Mouse (Mus musculus): ENCODE data around the gene E130208F15Rik.

E130208F15Rik gene

GRCm38 (mm10) chr7:30308076-30309005 is 13.2 kb upstream of the E130208F15Rik start, which contains the start of gene Alkbh6:
Gene Alkbh6, plus strand, starts transcription at chr7:30308717.
- peak; percentile 97 for DNase-seq

GRCm38 (mm10) chr7:30309395-30310129 is 12.0 kb upstream of the E130208F15Rik start:
- peak; percentile 40 for DNase-seq

GRCm38 (mm10) chr7:30310136-30310535 is 11.4 kb upstream of the E130208F15Rik start:
- peak; percentile 59 for DNase-seq

- peak; percentile 56 for DNase-seq
These were observed 7.7 kb upstream of the E130208F15Rik start for GRCm38 (mm10) chr7:30313666-30314320.

- peak; percentile 66 for DNase-seq
These were observed 6.8 kb upstream of the E130208F15Rik start, which contains the start of gene Syne4 for GRCm38 (mm10) chr7:30314721-30315155. Gene Syne4, plus strand, starts transcription at chr7:30314807.

- peak; percentile 49 for DNase-seq
These were observed 5.7 kb upstream of the E130208F15Rik start for GRCm38 (mm10) chr7:30315559-30316529.

GRCm38 (mm10) chr7:30318142-30318541 is 3.4 kb upstream of the E130208F15Rik start:
- no peak for DNase-seq

- no peak for DNase-seq
These were observed 594 bp upstream of the E130208F15Rik start for GRCm38 (mm10) chr7:30320946-30321345.

- peak; percentile 99 for DNase-seq
These were observed 736 bp downstream of the E130208F15Rik start for GRCm38 (mm10) chr7:30322285-30322667.

- no peak for DNase-seq
These were observed 1.3 kb downstream of the E130208F15Rik start for GRCm38 (mm10) chr7:30322865-30323264.

- DNase-seq: no peak
These were observed 2.3 kb downstream of the E130208F15Rik start, which contains the start of gene Sdhaf1 for GRCm38 (mm10) chr7:30323795-30324194. Gene Sdhaf1, minus strand, starts transcription at chr7:30323895.

GRCm38 (mm10) chr7:30324300-30324944 is 2.9 kb downstream of the E130208F15Rik start:
- peak; percentile 50 for DNase-seq

- peak; percentile 63 for DNase-seq
These were observed 3.8 kb downstream of the E130208F15Rik start for GRCm38 (mm10) chr7:30325364-30325763.

GRCm38 (mm10) chr7:30326427-30326826 is 4.9 kb downstream of the E130208F15Rik start:
- peak; percentile 54 for DNase-seq

- DNase-seq: peak; percentile 99
These were observed 5.6 kb downstream of the E130208F15Rik start for GRCm38 (mm10) chr7:30327140-30327539.

- peak; percentile 57 for DNase-seq
These were observed 6.8 kb downstream of the E130208F15Rik start for GRCm38 (mm10) chr7:30328379-30328778.

- peak; percentile 96 for DNase-seq
These were observed 10.3 kb downstream of the E130208F15Rik start for GRCm38 (mm10) chr7:30331887-30332286.

- DNase-seq: peak; percentile 53
These were observed 11.2 kb downstream of the E130208F15Rik start for GRCm38 (mm10) chr7:30332622-30333259.

- DNase-seq: peak; percentile 91
These were observed 11.9 kb downstream of the E130208F15Rik start for GRCm38 (mm10) chr7:30333436-30333835.

GRCm38 (mm10) chr7:30334563-30334962 is 13.0 kb downstream of the E130208F15Rik start:
- DNase-seq: peak; percentile 75

All from cerebellum, adult 11-12 months (tissue).